Mouse (Mus musculus) thymus, adult 2 months (tissue): ENCODE results near the gene Pnpla7. TPM values are rescaled to one million over a fixed set of nuclear protein-coding genes. Genes with fewer than 3 reads are reported as not detected.
A peak's percentile ranks its signal among the peaks of the same experiment; 100 is the strongest.
"Not testable (repeated sequence)": the region's sequence is repeated elsewhere in the genome, so short reads cannot be mapped to it uniquely, and the experiment has no call there.

Experiments used
- DNase-seq: peaks from one replicate; pipeline ENCODE4 v3.0.0; 2021
- H3K27ac ChIP-seq: fragments of 200-500 bp; 2 replicates; pipeline ENCODE4 v1.5.1; 2012; ENCODE audit warnings: low read length, control low read depth; ENCODE audit not compliant: control insufficient read depth, insufficient read depth
- H3K27me3 ChIP-seq: fragments of 200-500 bp; 2 replicates; pipeline ENCODE4 v1.6.1; 2012; ENCODE audit warnings: mild to moderate bottlenecking, low read length, moderate library complexity, mixed read lengths; ENCODE audit not compliant: control insufficient read depth, insufficient read depth
- H3K36me3 ChIP-seq: fragments of 200-500 bp; 2 replicates; pipeline ENCODE4 v1.6.1; 2012; ENCODE audit warnings: mild to moderate bottlenecking, low read length, moderate library complexity; ENCODE audit not compliant: control insufficient read depth, insufficient read depth
- H3K4me1 ChIP-seq: fragments of 200-500 bp; replicated peaks from 2 replicates; pipeline ENCODE4 v1.6.1; 2012; ENCODE audit warnings: low read length; ENCODE audit not compliant: control insufficient read depth, insufficient read depth
- H3K4me3 ChIP-seq: fragments of 200-500 bp; 2 replicates; pipeline ENCODE4 v1.5.1; 2012; ENCODE audit warnings: mild to moderate bottlenecking, low read length, control low read depth, moderate library complexity; ENCODE audit not compliant: control insufficient read depth, insufficient read depth
- CTCF ChIP-seq: fragments of 200-500 bp; IDR thresholded peaks from 2 replicates; pipeline ENCODE4 v1.5.1; 2012; ENCODE audit warnings: mild to moderate bottlenecking, control low read depth, low read length, moderate library complexity, borderline replicate concordance; ENCODE audit not compliant: control insufficient read depth, poor library complexity, insufficient read depth; ENCODE audit errors: extremely low read depth
- POLR2A ChIP-seq: fragments of 200-500 bp; IDR thresholded peaks from 2 replicates; pipeline ENCODE4 v1.6.1; 2012; ENCODE audit warnings: mild to moderate bottlenecking, low read length, control low read depth, moderate library complexity; ENCODE audit not compliant: control insufficient read depth, poor library complexity, insufficient read depth; ENCODE audit errors: extremely low read depth
- WGBS: fragments of 180-500 bp; shearing (Covaris S2); methylation state at CpG from one replicate; pipeline ENCODE4 v1.1.7; 2018; 5-methylcytosine and 5-hydroxymethylcytosine counted together
- polyA plus RNA-seq: library from polyadenylated mRNA; depleted of rRNA; stranded (reverse); fragments of >200 nt; gene quantifications from 2 replicates; pipeline ENCODE4 v1.2.3, GENCODE M21; 2012

The Pnpla7 gene
- polyA plus RNA-seq, 1 experiment = 52.7 TPM

GRCm38 (mm10) chr2:24952537-24953055 lies 23.2 kb upstream of the Pnpla7 start:
- no peak for DNase-seq
- no peaks in the 10 kb centered on the region for H3K27me3 ChIP-seq
- WGBS = 95% methylated on average over 4 of the region's 4 CpGs
- peaks cover 6% of the 10 kb centered on the region; the same call in 1 of the 2 replicates for H3K4me1 ChIP-seq
- H3K27ac ChIP-seq = no peak overlapping the region
- peaks cover 8% of the 10 kb centered on the region for H3K36me3 ChIP-seq
- no peak for TF ChIP-seq CTCF
- TF ChIP-seq POLR2A = no peak
- no peak overlapping the region for H3K4me3 ChIP-seq

DNA sequence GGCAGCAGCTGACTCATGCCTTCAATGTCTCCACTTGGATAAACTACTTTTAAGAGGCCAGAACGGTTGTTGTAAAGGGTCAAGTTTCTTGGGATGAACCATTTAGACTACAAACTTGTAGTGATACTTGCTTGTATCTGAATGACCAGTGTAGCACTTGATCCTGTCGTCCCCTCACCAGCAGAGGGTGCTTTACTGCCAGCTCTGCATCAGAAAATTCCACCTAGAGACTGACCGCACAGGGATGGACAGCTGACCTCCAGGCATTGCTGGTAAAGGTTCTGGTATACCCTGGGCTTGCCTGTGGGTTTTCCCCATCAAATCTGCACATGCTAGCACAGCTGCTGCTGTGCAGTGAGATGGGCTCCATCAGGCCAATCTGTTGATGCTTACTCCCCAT lies 14.9 kb upstream of the Pnpla7 start:
- no peaks in the 10 kb centered on the region for H3K27me3 ChIP-seq
- no peak overlapping the region for H3K4me3 ChIP-seq
- TF ChIP-seq CTCF (no peak), POLR2A (no peak)
- DNase-seq = no peak
- peaks cover 6% of the 10 kb centered on the region for H3K4me1 ChIP-seq
- H3K27ac ChIP-seq = no peak overlapping the region
- H3K36me3 ChIP-seq = peaks cover 19% of the 10 kb centered on the region; the same call in 1 of the 2 replicates
- 71% methylated on average over 3 of the region's 3 CpGs for WGBS

- Histone ChIP-seq H3K4me3 (peak within 1 kb of the TSS; percentile 98), H3K27me3 (no peaks in the 10 kb centered on the region), H3K4me1 (peaks cover 6% of the 10 kb centered on the region), H3K27ac (no peak within 1 kb of the TSS), H3K36me3 (peaks cover 28% of the 10 kb centered on the region; the same call in 1 of the 2 replicates)
- DNase-seq = peak; percentile 88
- 1% methylated on average over 28 of the region's 28 CpGs for WGBS
- TF ChIP-seq CTCF (peak; percentile 92), POLR2A (peak; percentile 58)
These were observed 13.4 kb upstream of the Pnpla7 start, which contains the start of gene Dph7 for GRCm38 (mm10) chr2:24962304-24963000. Gene Dph7 (plus strand): TSS chr2:24962400.

DNA sequence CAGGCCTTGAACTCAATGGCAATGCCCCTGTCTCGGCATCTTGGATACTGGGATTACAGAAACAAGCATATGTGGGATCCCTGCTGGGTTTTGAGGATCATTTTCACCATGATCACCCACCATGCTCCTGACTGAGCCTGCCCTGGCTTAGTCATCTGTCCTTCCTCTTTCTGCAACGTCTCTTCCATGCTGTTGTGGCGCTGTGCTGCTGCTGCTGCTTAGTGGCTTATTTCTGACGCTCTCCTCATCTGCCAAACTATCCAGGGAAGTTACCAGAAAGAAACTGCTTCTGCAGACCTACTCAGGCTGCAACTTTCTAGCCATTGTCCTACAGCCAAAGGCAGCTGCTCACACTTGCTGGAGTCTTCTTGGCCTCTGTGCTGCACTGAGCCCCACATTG lies 5.4 kb upstream of the Pnpla7 start:
- Histone ChIP-seq H3K27me3 (no peaks in the 10 kb centered on the region), H3K4me1 (peaks cover 2% of the 10 kb centered on the region; the same call in 1 of the 2 replicates), H3K4me3 (no peak overlapping the region), H3K36me3 (peaks cover 23% of the 10 kb centered on the region), H3K27ac (no peak overlapping the region)
- no peak for DNase-seq
- WGBS = 81% methylated on average over 4 of the region's 4 CpGs
- TF ChIP-seq POLR2A (no peak), CTCF (no peak)

DNA sequence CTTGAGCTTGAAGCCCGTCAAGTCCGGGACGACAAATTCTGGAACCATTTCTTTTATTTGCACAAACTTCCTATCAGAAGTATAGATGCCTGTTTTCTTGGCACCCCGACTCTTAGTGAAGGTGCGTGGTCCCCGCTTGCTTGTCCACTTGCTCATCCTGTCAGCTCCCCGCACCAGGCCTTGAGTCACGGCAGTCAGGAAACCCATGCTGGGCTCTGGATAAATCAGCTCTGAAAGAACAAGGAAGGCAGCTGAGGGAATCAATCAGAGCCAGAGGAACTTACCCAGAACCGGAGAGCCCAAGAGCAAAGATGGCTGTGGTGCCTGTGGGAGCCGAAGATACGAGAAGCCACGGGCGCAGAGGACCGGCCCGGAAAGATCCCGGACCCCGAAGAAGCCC lies 1.4 kb upstream of the Pnpla7 start:
- Histone ChIP-seq H3K27ac (peak overlapping the region; percentile 22), H3K4me3 (peak overlapping the region; percentile 93)
- not testable (repeated sequence) for H3K36me3 ChIP-seq, H3K4me1 ChIP-seq, H3K27me3 ChIP-seq, DNase-seq
- 0% methylated on average over 17 of the region's 17 CpGs for WGBS

- Histone ChIP-seq H3K4me3 (peak within 1 kb of the TSS; percentile 93), H3K27me3 (no peaks in the 10 kb centered on the region), H3K4me1 (peaks cover 7% of the 10 kb centered on the region; the same call in 1 of the 2 replicates), H3K36me3 (peaks cover 5% of the 10 kb centered on the region; the same call in 1 of the 2 replicates), H3K27ac (peak within 1 kb of the TSS; percentile 90)
- peak; percentile 94 for DNase-seq
- peak; percentile 66; the same call in 1 of the 2 replicates for TF ChIP-seq CTCF
- TF ChIP-seq POLR2A = peak; percentile 93
- WGBS = under 1% methylated on average over 64 of the region's 64 CpGs
These were observed 728 bp upstream of the Pnpla7 start, which contains the start of gene Mrpl41 for GRCm38 (mm10) chr2:24974906-24975703. Gene Mrpl41 (minus strand): TSS chr2:24975098.
